In genomic region chr10:76668261-76668946, GRCm38 (mm10) we compare ENCODE assay signal across 11 mouse cellular contexts. TPM values are rescaled to one million over a fixed set of nuclear protein-coding genes. Genes with fewer than 3 reads are reported as not detected.
A peak's percentile ranks its signal among the peaks of the same experiment; 100 is the strongest.
DNase-seq lines count a peak whose midpoint lies in the region; ATAC-seq and TF ChIP-seq lines count a peak whose summit lies in the region.
"Had no signal": no experiment of that assay in that cellular context is flagged by ENCODE, and none has a peak within 500 bp of the region (broad histone marks: within the 10 kb centered on the region; RNA-seq: fewer than 3 reads in every experiment).

No protein-coding gene starts in this region.

- no peak overlapping the region for H3K4me2 ChIP-seq in limb, embryonic 13.5 days (replicated peaks)
- no peak overlapping the region for H3K4me2 ChIP-seq in embryonic facial prominence, embryonic 13.5 days
- H3K4me2 ChIP-seq in myocyte (ENCODE audit: low read depth): peak overlapping the region; percentile 60
- H3K4me2 ChIP-seq: liver, embryonic 13.5 days; neural tube, embryonic 12.5 days had no signal

- no peak for TF ChIP-seq POLR2A in myocyte (IDR thresholded peaks at IDR 0.05; ENCODE audit: insufficient read length, low read depth)
- no peak for TF ChIP-seq POLR2A in thymus, adult 2 months (IDR thresholded peaks at IDR 0.05; ENCODE audit: control insufficient read depth, extremely low read depth, insufficient read depth, low read length, poor library complexity)

- no peak for TF ChIP-seq CTCF in thymus, adult 2 months (IDR thresholded peaks at IDR 0.05; ENCODE audit: borderline replicate concordance, control insufficient read depth, extremely low read depth, insufficient read depth, low read length, poor library complexity)

- no peak for DNase-seq in frontal cortex, postnatal 25 days (ENCODE audit: low spot score in 2 of 2)
- no peak for DNase-seq in limb, embryonic 10.5 days (ENCODE audit: low spot score)
- DNase-seq in thymus, adult 2 months: no peak
- no peak for DNase-seq in midbrain, embryonic 10.5 days (ENCODE audit: low spot score)
- DNase-seq: liver, embryonic 13.5 days had no signal

- WGBS in limb, embryonic 13.5 days: 82% methylated on average over 4 of the region's 4 CpGs
- WGBS in limb, embryonic 10.5 days: 95% methylated on average over 4 of the region's 4 CpGs
- WGBS in embryonic facial prominence, embryonic 13.5 days: 74% methylated on average over 4 of the region's 4 CpGs
- WGBS in thymus, adult 2 months: 89% methylated on average over 4 of the region's 4 CpGs
- WGBS in midbrain, embryonic 10.5 days: 97% methylated on average over 4 of the region's 4 CpGs

- H3ac ChIP-seq in myocyte (ENCODE audit: control insufficient read depth, insufficient read length): no peak overlapping the region

- no peaks in the 10 kb centered on the region for H3K79me2 ChIP-seq in myocyte (ENCODE audit: control insufficient read depth, insufficient read depth)

- H3K4me1 ChIP-seq in limb, embryonic 13.5 days: peaks cover 15% of the 10 kb centered on the region
- no peaks in the 10 kb centered on the region for H3K4me1 ChIP-seq in limb, embryonic 10.5 days
- H3K4me1 ChIP-seq in embryonic facial prominence, embryonic 13.5 days: peaks cover 38% of the 10 kb centered on the region
- H3K4me1 ChIP-seq in thymus, adult 2 months (replicated peaks; ENCODE audit: control insufficient read depth, insufficient read depth, low read length): no peaks in the 10 kb centered on the region
- no peaks in the 10 kb centered on the region for H3K4me1 ChIP-seq in midbrain, embryonic 10.5 days
- H3K4me1 ChIP-seq: liver, embryonic 13.5 days; neural tube, embryonic 12.5 days had no signal

- no peaks in the 10 kb centered on the region for H3K27me3 ChIP-seq in limb, embryonic 13.5 days
- no peaks in the 10 kb centered on the region for H3K27me3 ChIP-seq in limb, embryonic 10.5 days (ENCODE audit: low read depth, poor library complexity, severe bottlenecking)
- H3K27me3 ChIP-seq in embryonic facial prominence, embryonic 13.5 days: no peaks in the 10 kb centered on the region
- H3K27me3 ChIP-seq in myocyte (ENCODE audit: control insufficient read depth, insufficient read depth, insufficient read length): no peaks in the 10 kb centered on the region
- no peaks in the 10 kb centered on the region for H3K27me3 ChIP-seq in thymus, adult 2 months (ENCODE audit: control insufficient read depth, insufficient read depth, low read length)
- no peaks in the 10 kb centered on the region for H3K27me3 ChIP-seq in midbrain, embryonic 10.5 days (ENCODE audit: low read depth, poor library complexity, severe bottlenecking)
- H3K27me3 ChIP-seq: liver, embryonic 13.5 days; neural tube, embryonic 12.5 days had no signal

- H3K9me3 ChIP-seq in limb, embryonic 13.5 days: peaks cover 18% of the 10 kb centered on the region
- no peaks in the 10 kb centered on the region for H3K9me3 ChIP-seq in limb, embryonic 10.5 days (replicated peaks)
- H3K9me3 ChIP-seq in embryonic facial prominence, embryonic 13.5 days: peaks cover 16% of the 10 kb centered on the region
- H3K9me3 ChIP-seq in midbrain, embryonic 10.5 days (replicated peaks): no peaks in the 10 kb centered on the region; the same call in 1 of the 2 replicates
- H3K9me3 ChIP-seq: liver, embryonic 13.5 days had no signal

- ATAC-seq in frontal cortex, adult (ENCODE audit: low TSS enrichment): peak; percentile 55; the same call in 1 of the 2 replicates
- no peak for ATAC-seq in limb, embryonic 13.5 days (ENCODE audit: low FRiP score, low read depth)
- ATAC-seq in embryonic facial prominence, embryonic 13.5 days (ENCODE audit: insufficient number of reproducible peaks, insufficient read depth, low FRiP score, low TSS enrichment, low read depth): no peak

- H3K27ac ChIP-seq in limb, embryonic 13.5 days: peak overlapping the region; percentile 39; the same call in 1 of the 2 replicates
- H3K27ac ChIP-seq in limb, embryonic 10.5 days: no peak overlapping the region
- H3K27ac ChIP-seq in embryonic facial prominence, embryonic 13.5 days: peak overlapping the region; percentile 83
- H3K27ac ChIP-seq in thymus, adult 2 months (ENCODE audit: control insufficient read depth, insufficient read depth, low read length): no peak overlapping the region
- H3K27ac ChIP-seq in midbrain, embryonic 10.5 days (replicated peaks): no peak overlapping the region
- H3K27ac ChIP-seq: liver, embryonic 13.5 days; neural tube, embryonic 12.5 days had no signal

- H3K4me3 ChIP-seq in limb, embryonic 13.5 days: no peak overlapping the region
- H3K4me3 ChIP-seq in limb, embryonic 10.5 days: no peak overlapping the region
- no peak overlapping the region for H3K4me3 ChIP-seq in embryonic facial prominence, embryonic 13.5 days
- H3K4me3 ChIP-seq in myocyte: no peak overlapping the region
- H3K4me3 ChIP-seq in thymus, adult 2 months (ENCODE audit: control insufficient read depth, insufficient read depth, low read length): no peak overlapping the region
- H3K4me3 ChIP-seq in midbrain, embryonic 10.5 days: no peak overlapping the region
- H3K4me3 ChIP-seq: heart, adult 2 months; liver, embryonic 13.5 days; neural tube, embryonic 12.5 days had no signal

- H3K36me3 ChIP-seq in limb, embryonic 13.5 days: no peaks in the 10 kb centered on the region
- H3K36me3 ChIP-seq in limb, embryonic 10.5 days: no peaks in the 10 kb centered on the region
- H3K36me3 ChIP-seq in embryonic facial prominence, embryonic 13.5 days: no peaks in the 10 kb centered on the region
- H3K36me3 ChIP-seq in myocyte (ENCODE audit: control insufficient read depth, insufficient read depth): no peaks in the 10 kb centered on the region
- no peaks in the 10 kb centered on the region for H3K36me3 ChIP-seq in thymus, adult 2 months (ENCODE audit: control insufficient read depth, insufficient read depth, low read length)
- H3K36me3 ChIP-seq in midbrain, embryonic 10.5 days: no peaks in the 10 kb centered on the region
- H3K36me3 ChIP-seq: liver, embryonic 13.5 days; neural tube, embryonic 12.5 days had no signal

- H3K9ac ChIP-seq in limb, embryonic 13.5 days: no peak overlapping the region
- no peak overlapping the region for H3K9ac ChIP-seq in embryonic facial prominence, embryonic 13.5 days
- H3K9ac ChIP-seq: liver, embryonic 13.5 days; neural tube, embryonic 12.5 days had no signal

TF ChIP-seq in myocyte, 11 proteins besides CTCF, POLR2A, EP300 and RAD21:
- TF ChIP-seq POLR2AphosphoS2 (IDR thresholded peaks at IDR 0.05; ENCODE audit: insufficient read length, low read depth) (no peak), TCF12 (IDR thresholded peaks at IDR 0.05; ENCODE audit: insufficient read depth, poor library complexity, severe bottlenecking) (no peak), USF1 (IDR thresholded peaks at IDR 0.05; ENCODE audit: low read depth) (no peak), MYOD1 (IDR thresholded peaks at IDR 0.05; ENCODE audit: control insufficient read depth in 1 of 3, insufficient read length in 2 of 3, low read depth in 2 of 3) (no peak), SRF (IDR thresholded peaks at IDR 0.05; ENCODE audit: control insufficient read depth, insufficient read length, low read depth) (no peak), E2F4 (IDR thresholded peaks at IDR 0.05; ENCODE audit: insufficient read depth) (no peak)
TF ChIP-seq in myocyte: peak in this region for 0.

RNA-seq across cellular contexts. Expression of gene Col6a2, which starts 45.0 kb away (rescaled TPM):
- polyA plus RNA-seq in limb, embryonic 13.5 days (2015; fragmentation: Nextera tagmentation; extraction: Ambion mirVana): 126 and 128 TPM in 2 replicates
- 5.5 and 9.5 TPM in 2 replicates for polyA plus RNA-seq in limb, embryonic 10.5 days (2016; fragmentation: Nextera tagmentation; extraction: Ambion mirVana)
- 173 and 181 TPM in 2 replicates for polyA plus RNA-seq in embryonic facial prominence, embryonic 13.5 days (2015; fragmentation: Nextera tagmentation; extraction: Ambion mirVana)
- polyA plus RNA-seq in myocyte (2012; fragmentation: generic; extraction: Trizol): 63.3 TPM
- 43.7 and 47.2 TPM in 2 replicates for polyA plus RNA-seq in thymus, adult 2 months (2012; rRNA removed)
- polyA plus RNA-seq in midbrain, embryonic 10.5 days (2016; fragmentation: Nextera tagmentation; extraction: Ambion mirVana): 8.6 and 13.8 TPM in 2 replicates

RNA-seq across cellular contexts. Expression of gene Col6a1, which starts 57.6 kb away (rescaled TPM):
- 149 and 152 TPM in 2 replicates for polyA plus RNA-seq in limb, embryonic 13.5 days (2015; fragmentation: Nextera tagmentation; extraction: Ambion mirVana)
- polyA plus RNA-seq in limb, embryonic 10.5 days (2016; fragmentation: Nextera tagmentation; extraction: Ambion mirVana): 4.1 and 7.8 TPM in 2 replicates
- polyA plus RNA-seq in embryonic facial prominence, embryonic 13.5 days (2015; fragmentation: Nextera tagmentation; extraction: Ambion mirVana): 174 and 175 TPM in 2 replicates
- 144 TPM for polyA plus RNA-seq in myocyte (2012; fragmentation: generic; extraction: Trizol)
- polyA plus RNA-seq in thymus, adult 2 months (2012; rRNA removed): 42.8 and 50.8 TPM in 2 replicates
- 8.0 and 14.7 TPM in 2 replicates for polyA plus RNA-seq in midbrain, embryonic 10.5 days (2016; fragmentation: Nextera tagmentation; extraction: Ambion mirVana)

Comparison
In these comparisons a context has a peak if more than half of its experiments do, and no peak if none do; other contexts are left out.
1. H3K27ac ChIP-seq: peak in limb, embryonic 13.5 days (single experiment) and embryonic facial prominence, embryonic 13.5 days (single experiment); none in limb, embryonic 10.5 days (single experiment), thymus, adult 2 months (single experiment) and midbrain, embryonic 10.5 days (single experiment).